Mouse (Mus musculus): ENCODE measurements around the gene H2-Q10. TPM values are rescaled to one million over a fixed set of nuclear protein-coding genes. Genes with fewer than 3 reads are reported as not detected.
A peak's percentile ranks its signal among the peaks of the same experiment; 100 is the strongest.
"Not testable (repeated sequence)": the region's sequence is repeated elsewhere in the genome, so short reads cannot be mapped to it uniquely, and the experiment has no call there.

The H2-Q10 gene
- polyA plus RNA-seq, 1 experiment = 5.8 TPM

- not testable (repeated sequence) for H3K4me1 ChIP-seq (ENCODE audit: control insufficient read depth, insufficient read depth, low read length); H3K4me3 ChIP-seq (ENCODE audit: insufficient read depth, low read length); H3K27ac ChIP-seq (ENCODE audit: insufficient read depth, low read depth, low read length)
- TF ChIP-seq CTCF (IDR thresholded peaks at IDR 0.05; ENCODE audit: low read depth, low read length) = peak; percentile 84
Observed at GRCm38 (mm10) chr17:35465651-35466050, 4.2 kb upstream of the H2-Q10 start.

GRCm38 (mm10) chr17:35468936-35469335, 953 bp upstream of the H2-Q10 start:
- not testable (repeated sequence) for H3K4me3 ChIP-seq (ENCODE audit: insufficient read depth, low read length); H3K4me1 ChIP-seq (ENCODE audit: control insufficient read depth, insufficient read depth, low read length); H3K27ac ChIP-seq (ENCODE audit: insufficient read depth, low read depth, low read length)

GRCm38 (mm10) chr17:35484066-35484465, 14.2 kb downstream of the H2-Q10 start:
- H3K4me3 ChIP-seq (ENCODE audit: insufficient read depth, low read length) = no peak overlapping the region
- no peak overlapping the region for H3K27ac ChIP-seq (ENCODE audit: insufficient read depth, low read depth, low read length)
- TF ChIP-seq POLR2A (IDR thresholded peaks at IDR 0.05; ENCODE audit: borderline replicate concordance, low read depth, low read length) (no peak), CTCF (IDR thresholded peaks at IDR 0.05; ENCODE audit: low read depth, low read length) (peak; percentile 80; the same call in 1 of the 2 replicates)
- no peaks in the 10 kb centered on the region for H3K4me1 ChIP-seq (ENCODE audit: control insufficient read depth, insufficient read depth, low read length)

GRCm38 (mm10) chr17:35485702-35486101, 15.8 kb downstream of the H2-Q10 start:
- Histone ChIP-seq H3K27ac (ENCODE audit: insufficient read depth, low read depth, low read length) (no peak overlapping the region), H3K4me1 (ENCODE audit: control insufficient read depth, insufficient read depth, low read length) (no peaks in the 10 kb centered on the region)
- no peak for TF ChIP-seq CTCF (IDR thresholded peaks at IDR 0.05; ENCODE audit: low read depth, low read length)
- no peak for TF ChIP-seq POLR2A (IDR thresholded peaks at IDR 0.05; ENCODE audit: borderline replicate concordance, low read depth, low read length)

GRCm38 (mm10) chr17:35486726-35487125, 16.8 kb downstream of the H2-Q10 start:
- no peak overlapping the region for H3K4me3 ChIP-seq (ENCODE audit: insufficient read depth, low read length)
- H3K27ac ChIP-seq (ENCODE audit: insufficient read depth, low read depth, low read length) = no peak overlapping the region
- no peaks in the 10 kb centered on the region for H3K4me1 ChIP-seq (ENCODE audit: control insufficient read depth, insufficient read depth, low read length)
- TF ChIP-seq POLR2A (IDR thresholded peaks at IDR 0.05; ENCODE audit: borderline replicate concordance, low read depth, low read length) (no peak), CTCF (IDR thresholded peaks at IDR 0.05; ENCODE audit: low read depth, low read length) (no peak)

More at GRCm38 (mm10) chr17:35485702-35486101, 15.8 kb downstream of the H2-Q10 start:
- H3K4me3 ChIP-seq (ENCODE audit: insufficient read depth, low read length) = no peak overlapping the region

- H3K4me1 ChIP-seq (ENCODE audit: control insufficient read depth, insufficient read depth, low read length) = no peaks in the 10 kb centered on the region
Observed at GRCm38 (mm10) chr17:35488041-35488440, 18.2 kb downstream of the H2-Q10 start.

GRCm38 (mm10) chr17:35490320-35490719, 20.4 kb downstream of the H2-Q10 start:
- TF ChIP-seq CTCF (IDR thresholded peaks at IDR 0.05; ENCODE audit: low read depth, low read length) (no peak), POLR2A (IDR thresholded peaks at IDR 0.05; ENCODE audit: borderline replicate concordance, low read depth, low read length) (no peak)
- Histone ChIP-seq H3K4me3 (ENCODE audit: insufficient read depth, low read length) (no peak overlapping the region), H3K27ac (ENCODE audit: insufficient read depth, low read depth, low read length) (no peak overlapping the region), H3K4me1 (ENCODE audit: control insufficient read depth, insufficient read depth, low read length) (no peaks in the 10 kb centered on the region)

More at GRCm38 (mm10) chr17:35488041-35488440, 18.2 kb downstream of the H2-Q10 start:
- H3K27ac ChIP-seq (ENCODE audit: insufficient read depth, low read depth, low read length) = no peak overlapping the region
- no peak overlapping the region for H3K4me3 ChIP-seq (ENCODE audit: insufficient read depth, low read length)
- TF ChIP-seq POLR2A (IDR thresholded peaks at IDR 0.05; ENCODE audit: borderline replicate concordance, low read depth, low read length) (no peak), CTCF (IDR thresholded peaks at IDR 0.05; ENCODE audit: low read depth, low read length) (no peak)

- no peaks in the 10 kb centered on the region for H3K4me1 ChIP-seq (ENCODE audit: control insufficient read depth, insufficient read depth, low read length)
- H3K4me3 ChIP-seq (ENCODE audit: insufficient read depth, low read length) = no peak overlapping the region
- no peak for TF ChIP-seq CTCF (IDR thresholded peaks at IDR 0.05; ENCODE audit: low read depth, low read length)
- H3K27ac ChIP-seq (ENCODE audit: insufficient read depth, low read depth, low read length) = no peak overlapping the region
Observed at GRCm38 (mm10) chr17:35497124-35497523, 27.2 kb downstream of the H2-Q10 start.

- TF ChIP-seq CTCF (IDR thresholded peaks at IDR 0.05; ENCODE audit: low read depth, low read length) (no peak), POLR2A (IDR thresholded peaks at IDR 0.05; ENCODE audit: borderline replicate concordance, low read depth, low read length) (no peak)
- no peak overlapping the region for H3K4me3 ChIP-seq (ENCODE audit: insufficient read depth, low read length)
- H3K27ac ChIP-seq (ENCODE audit: insufficient read depth, low read depth, low read length) = no peak overlapping the region
Observed at GRCm38 (mm10) chr17:35502226-35502625, 32.3 kb downstream of the H2-Q10 start.

GRCm38 (mm10) chr17:35502762-35503161, 32.9 kb downstream of the H2-Q10 start:
- Histone ChIP-seq H3K4me3 (ENCODE audit: insufficient read depth, low read length) (no peak overlapping the region), H3K27ac (ENCODE audit: insufficient read depth, low read depth, low read length) (no peak overlapping the region), H3K4me1 (ENCODE audit: control insufficient read depth, insufficient read depth, low read length) (no peaks in the 10 kb centered on the region)
- TF ChIP-seq POLR2A (IDR thresholded peaks at IDR 0.05; ENCODE audit: borderline replicate concordance, low read depth, low read length) (no peak), CTCF (IDR thresholded peaks at IDR 0.05; ENCODE audit: low read depth, low read length) (no peak)

More at GRCm38 (mm10) chr17:35502226-35502625, 32.3 kb downstream of the H2-Q10 start:
- no peaks in the 10 kb centered on the region for H3K4me1 ChIP-seq (ENCODE audit: control insufficient read depth, insufficient read depth, low read length)

- no peak for TF ChIP-seq CTCF (IDR thresholded peaks at IDR 0.05; ENCODE audit: low read depth, low read length)
- TF ChIP-seq POLR2A (IDR thresholded peaks at IDR 0.05; ENCODE audit: borderline replicate concordance, low read depth, low read length) = no peak
Observed at GRCm38 (mm10) chr17:35503849-35504248, 34.0 kb downstream of the H2-Q10 start.

More at GRCm38 (mm10) chr17:35503849-35504248, 34.0 kb downstream of the H2-Q10 start:
- Histone ChIP-seq H3K27ac (ENCODE audit: insufficient read depth, low read depth, low read length) (no peak overlapping the region), H3K4me1 (ENCODE audit: control insufficient read depth, insufficient read depth, low read length) (no peaks in the 10 kb centered on the region), H3K4me3 (ENCODE audit: insufficient read depth, low read length) (no peak overlapping the region)

Measured in bone marrow macrophage, adult 2 months (primary cell).